Mouse (Mus musculus) heart, embryonic 15.5 days (tissue): ENCODE data around the gene Iars2. TPM values are rescaled to one million over a fixed set of nuclear protein-coding genes. Genes with fewer than 3 reads are reported as not detected.

Experiments
- ATAC-seq: fragments of 200-750 bp; cut with Nextera tagmentation; replicated peaks from 2 replicates; pipeline ENCODE4 v1.8.0; 2017; ENCODE audit warnings: low read depth, moderate TSS enrichment; ENCODE audit not compliant: insufficient number of reproducible peaks, insufficient read depth, low FRiP score
- H3K27ac ChIP-seq: fragments of 300-500 bp; sonication (generic); 2 replicates; pipeline ENCODE4 v1.5.1; 2015; ENCODE audit warnings: mild to moderate bottlenecking, inconsistent platforms
- H3K27me3 ChIP-seq: fragments of 300-500 bp; sonication (generic); 2 replicates; pipeline ENCODE4 v1.6.1; 2015; ENCODE audit warnings: inconsistent platforms
- H3K36me3 ChIP-seq: fragments of 300-500 bp; sonication (generic); 2 replicates; pipeline ENCODE4 v1.6.1; 2015; ENCODE audit warnings: mild to moderate bottlenecking, inconsistent platforms
- H3K4me1 ChIP-seq: fragments of 300-500 bp; sonication (generic); replicated peaks from 2 replicates; pipeline ENCODE4 v1.6.1; 2015; ENCODE audit warnings: inconsistent platforms
- H3K4me2 ChIP-seq: fragments of 300-500 bp; sonication (generic); 2 replicates; pipeline ENCODE4 v1.6.1; 2015; ENCODE audit warnings: inconsistent platforms, mild to moderate bottlenecking, moderate library complexity
- H3K4me3 ChIP-seq: fragments of 300-500 bp; sonication (generic); 2 replicates; pipeline ENCODE4 v1.5.1; 2015; ENCODE audit warnings: mild to moderate bottlenecking, inconsistent platforms
- H3K9ac ChIP-seq: fragments of 300-500 bp; sonication (generic); 2 replicates; pipeline ENCODE4 v1.6.1; 2015; ENCODE audit warnings: mild to moderate bottlenecking, inconsistent platforms
- H3K9me3 ChIP-seq: fragments of 300-500 bp; sonication (generic); replicated peaks from 2 replicates; pipeline ENCODE4 v1.6.1; 2016; ENCODE audit warnings: inconsistent platforms
- WGBS: fragments of 180-500 bp; shearing (Covaris S2); methylation state at CpG from one replicate; pipeline ENCODE4 v1.1.7; 2015; ENCODE audit warnings: mixed read lengths; 5-methylcytosine and 5-hydroxymethylcytosine counted together
- polyA plus RNA-seq: library from polyadenylated mRNA; unstranded; fragments of >200 nt; fragmentation: Nextera tagmentation; extraction: Ambion mirVana; gene quantifications from 2 replicates; pipeline ENCODE4 v1.2.1, GENCODE M21; 2015

Iars2 gene
- polyA plus RNA-seq: 35.5 and 36.8 TPM in 2 replicates

DNA sequence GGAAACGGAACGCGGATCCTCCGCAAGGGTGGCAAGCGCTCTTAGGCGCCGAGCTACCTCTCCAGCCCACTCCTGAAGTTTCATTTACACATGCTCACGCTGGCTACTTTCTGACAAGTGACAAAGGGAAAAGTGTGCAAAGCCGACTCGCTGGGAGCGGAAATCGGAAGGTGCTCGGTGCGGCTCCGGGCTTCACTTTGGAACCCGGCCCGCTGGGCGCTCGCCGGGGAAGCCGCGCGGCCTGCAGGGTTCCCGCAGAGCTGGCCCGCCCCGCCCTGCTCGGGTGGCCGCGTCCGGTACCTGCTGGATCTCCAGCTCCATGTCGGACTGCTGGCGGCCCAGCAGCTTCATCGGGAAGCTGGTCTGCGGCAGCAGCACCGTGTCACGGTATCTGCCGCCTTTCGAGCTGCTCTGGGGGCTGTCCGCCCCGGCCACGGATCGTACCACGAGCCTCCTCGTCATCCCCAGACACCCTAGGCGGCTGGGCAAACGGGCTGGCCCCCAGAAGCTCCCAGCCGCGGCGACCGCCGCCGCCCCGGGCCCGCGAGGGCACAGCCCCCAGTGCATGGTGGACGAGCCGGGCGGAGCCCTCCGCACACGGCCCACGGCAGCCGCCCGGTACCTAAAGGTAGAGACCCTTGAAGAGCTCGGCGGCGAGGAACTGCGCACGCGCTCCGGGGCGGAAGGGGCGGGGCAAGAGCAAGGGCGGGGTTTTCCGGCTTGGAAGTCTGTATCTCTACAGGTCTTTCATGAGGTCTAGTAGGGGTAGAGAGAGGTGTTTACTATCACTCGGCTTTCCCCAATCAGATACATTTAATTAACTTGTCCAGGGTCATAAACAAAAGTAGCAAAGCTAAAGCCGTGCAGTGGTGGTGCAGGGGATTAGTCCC is at the start of gene Iars2:
Iars2 (minus strand) TSS at position 676 of the 890 bp plus-strand sequence.
- Histone ChIP-seq H3K9me3 (no peaks in the 10 kb centered on the region), H3K9ac (peak within 1 kb of the TSS; percentile 77), H3K4me2 (peak within 1 kb of the TSS; percentile 77), H3K4me3 (peak within 1 kb of the TSS; percentile 67), H3K27me3 (no peaks in the 10 kb centered on the region), H3K27ac (peak within 1 kb of the TSS; percentile 93), H3K36me3 (peaks cover 27% of the 10 kb centered on the region), H3K4me1 (peaks cover 27% of the 10 kb centered on the region)
- peak; percentile 86 for ATAC-seq
- under 1% methylated on average over 68 of the region's 76 CpGs for WGBS

DNA sequence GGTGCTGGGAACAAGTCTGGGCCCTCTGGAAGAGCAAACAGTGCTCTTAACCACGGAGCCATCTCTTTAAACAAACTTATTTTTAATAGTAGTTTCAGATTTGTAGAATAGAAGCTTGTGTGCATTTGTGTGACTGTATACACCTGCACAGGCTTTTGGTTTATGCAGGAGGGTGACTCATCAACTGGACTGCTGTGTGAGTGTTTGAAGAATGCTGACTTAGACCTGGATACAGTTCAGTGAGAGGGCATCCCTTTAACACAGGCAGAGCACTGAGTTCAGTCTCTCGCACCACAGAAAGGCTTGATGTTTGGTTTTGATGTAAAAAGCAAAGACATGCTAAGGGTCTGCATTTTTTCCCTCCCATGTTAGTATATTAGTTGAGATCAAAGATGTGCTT is 48.2 kb upstream of the Iars2 start:
- WGBS: 91% methylated on average over 2 of the region's 2 CpGs
- Histone ChIP-seq H3K27me3 (no peaks in the 10 kb centered on the region), H3K4me3 (no peak overlapping the region), H3K36me3 (peaks cover 88% of the 10 kb centered on the region), H3K9ac (no peak overlapping the region), H3K27ac (no peak overlapping the region), H3K9me3 (no peaks in the 10 kb centered on the region), H3K4me2 (no peak overlapping the region), H3K4me1 (no peaks in the 10 kb centered on the region)
- ATAC-seq: no peak

GRCm38 (mm10) chr1:185376390-185376789 is 47.2 kb upstream of the Iars2 start:
- Histone ChIP-seq H3K4me3 (no peak overlapping the region), H3K4me1 (no peaks in the 10 kb centered on the region), H3K27me3 (no peaks in the 10 kb centered on the region), H3K9ac (no peak overlapping the region), H3K36me3 (peaks cover 89% of the 10 kb centered on the region), H3K9me3 (no peaks in the 10 kb centered on the region), H3K4me2 (no peak overlapping the region), H3K27ac (no peak overlapping the region)
- no peak for ATAC-seq

DNA sequence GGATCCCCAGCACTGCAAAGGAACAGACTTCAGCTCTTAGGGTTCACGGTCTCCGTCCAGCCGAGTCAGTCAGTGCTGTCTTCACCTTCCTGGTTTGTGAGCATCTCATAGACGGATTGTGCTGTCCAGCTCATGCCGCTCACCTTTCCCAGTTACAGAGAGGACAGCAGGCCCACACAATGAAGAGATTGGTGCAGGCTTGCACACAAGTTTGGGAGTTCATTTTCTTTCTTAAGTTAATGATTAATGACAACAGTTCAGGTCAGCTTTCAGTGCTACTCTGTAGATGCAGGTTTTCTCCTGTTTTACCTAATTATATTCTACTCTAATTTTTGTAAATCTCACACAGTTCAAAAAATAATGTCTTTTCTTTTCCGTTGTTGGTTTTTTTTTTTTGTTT is 40.8 kb upstream of the Iars2 start:
- Histone ChIP-seq H3K36me3 (peaks cover 50% of the 10 kb centered on the region), H3K9ac (no peak overlapping the region), H3K4me3 (no peak overlapping the region), H3K9me3 (no peaks in the 10 kb centered on the region), H3K27ac (no peak overlapping the region), H3K4me2 (no peak overlapping the region), H3K27me3 (no peaks in the 10 kb centered on the region), H3K4me1 (peaks cover 9% of the 10 kb centered on the region; the same call in 1 of the 2 replicates)
- 91% methylated on average over 6 of the region's 6 CpGs for WGBS
- ATAC-seq: no peak

GRCm38 (mm10) chr1:185367383-185367782 is 38.2 kb upstream of the Iars2 start:
- no peak overlapping the region for H3K4me2 ChIP-seq
- no peaks in the 10 kb centered on the region for H3K9me3 ChIP-seq
- peaks cover 20% of the 10 kb centered on the region for H3K4me1 ChIP-seq
- H3K4me3 ChIP-seq: no peak overlapping the region
- H3K36me3 ChIP-seq: peaks cover 29% of the 10 kb centered on the region
- H3K9ac ChIP-seq: no peak overlapping the region
- H3K27ac ChIP-seq: no peak overlapping the region
- 80% methylated on average over 6 of the region's 6 CpGs for WGBS
- H3K27me3 ChIP-seq: no peaks in the 10 kb centered on the region
- ATAC-seq: no peak

- Histone ChIP-seq H3K4me3 (peak overlapping the region; percentile 64), H3K27ac (peak overlapping the region; percentile 86), H3K9ac (peak overlapping the region; percentile 73), H3K36me3 (0 out of 2 replicates have a peak, but pooled peaks cover 6% of the 10 kb centered on the region), H3K4me1 (peaks cover 24% of the 10 kb centered on the region), H3K9me3 (no peaks in the 10 kb centered on the region), H3K27me3 (no peaks in the 10 kb centered on the region), H3K4me2 (peak overlapping the region; percentile 74)
- 23% methylated on average over 6 of the region's 6 CpGs for WGBS
- ATAC-seq: no peak
Measured at GRCm38 (mm10) chr1:185364183-185364540, 35.0 kb upstream of the Iars2 start.

DNA sequence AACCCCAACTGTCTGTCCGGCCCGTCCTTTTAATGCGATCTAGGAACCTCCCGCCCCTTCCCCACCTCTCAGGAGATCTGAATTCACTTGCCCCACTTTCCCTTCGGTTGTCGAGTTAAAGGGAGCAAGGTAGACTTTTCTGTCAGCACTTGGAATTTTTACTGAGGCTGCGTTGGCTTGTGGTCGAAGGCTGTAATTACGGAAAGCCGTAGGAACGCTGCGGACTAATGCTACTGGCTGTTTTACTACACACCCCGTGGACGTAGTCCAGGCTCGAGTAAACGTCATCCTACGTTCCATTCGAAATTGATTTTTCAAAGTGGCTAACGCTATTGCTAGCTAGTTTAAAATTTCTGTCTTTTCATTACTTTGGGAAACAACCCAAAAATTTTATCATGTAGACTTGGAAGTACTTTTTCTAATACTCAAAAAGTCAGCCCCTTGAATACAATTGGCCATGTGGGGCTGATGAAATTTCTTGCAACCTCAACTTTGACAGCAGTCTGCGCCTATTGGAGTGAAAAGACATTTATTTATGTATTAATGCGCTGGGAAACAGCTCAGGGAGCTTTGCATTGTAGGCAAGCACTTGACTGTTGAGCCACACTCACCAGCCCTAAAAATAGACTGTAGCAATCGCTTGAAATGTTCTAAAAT is 34.5 kb upstream of the Iars2 start:
- Histone ChIP-seq H3K4me2 (peak overlapping the region; percentile 74), H3K27ac (peak overlapping the region; percentile 86), H3K36me3 (0 out of 2 replicates have a peak, but pooled peaks cover 7% of the 10 kb centered on the region), H3K9ac (peak overlapping the region; percentile 73), H3K4me1 (peaks cover 24% of the 10 kb centered on the region), H3K4me3 (peak overlapping the region; percentile 64), H3K9me3 (no peaks in the 10 kb centered on the region), H3K27me3 (no peaks in the 10 kb centered on the region)
- ATAC-seq: no peak; the same call in 1 of the 2 replicates
- WGBS: under 1% methylated on average over 22 of the region's 22 CpGs

- Histone ChIP-seq H3K9me3 (no peaks in the 10 kb centered on the region), H3K4me1 (peaks cover 24% of the 10 kb centered on the region), H3K27me3 (no peaks in the 10 kb centered on the region), H3K4me2 (peak within 1 kb of the TSS; percentile 74), H3K36me3 (peaks cover 9% of the 10 kb centered on the region; the same call in 1 of the 2 replicates), H3K9ac (peak within 1 kb of the TSS; percentile 79), H3K4me3 (peak within 1 kb of the TSS; percentile 64), H3K27ac (peak within 1 kb of the TSS; percentile 86)
- WGBS: under 1% methylated on average over 92 of the region's 92 CpGs
- ATAC-seq: peak; percentile 96
Measured at GRCm38 (mm10) chr1:185362677-185363520, 33.7 kb upstream of the Iars2 start, which contains the start of gene Eprs. TSS of gene Eprs (plus strand) at chr1:185363044.

- ATAC-seq: no peak
- Histone ChIP-seq H3K9me3 (no peaks in the 10 kb centered on the region), H3K27me3 (no peaks in the 10 kb centered on the region), H3K9ac (no peak overlapping the region), H3K4me3 (no peak overlapping the region), H3K36me3 (peaks cover 22% of the 10 kb centered on the region), H3K27ac (no peak overlapping the region), H3K4me1 (peaks cover 4% of the 10 kb centered on the region), H3K4me2 (no peak overlapping the region)
- WGBS: 82% methylated on average over 4 of the region's 4 CpGs
Measured at GRCm38 (mm10) chr1:185358211-185358610, 29.0 kb upstream of the Iars2 start.

DNA sequence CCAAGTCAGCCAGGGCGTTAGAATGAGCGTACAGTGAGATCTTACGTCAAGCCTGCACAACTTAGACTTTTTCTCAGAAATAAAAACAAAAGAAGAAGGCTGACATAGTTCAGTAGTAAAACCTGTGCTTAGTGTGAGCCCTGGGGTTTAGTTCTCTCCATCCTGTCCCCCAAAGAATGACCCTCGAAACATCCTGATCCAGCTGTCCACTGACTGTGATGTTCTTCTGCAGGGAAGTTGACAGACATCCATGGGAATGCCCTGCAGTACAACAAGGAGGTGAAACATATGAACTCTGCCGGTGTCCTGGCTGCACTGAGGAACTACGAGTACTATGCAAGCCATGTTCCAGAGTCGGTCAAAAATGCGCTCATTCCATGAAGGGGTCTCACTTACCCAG is 27.1 kb upstream of the Iars2 start:
- Histone ChIP-seq H3K4me2 (no peak overlapping the region), H3K27me3 (no peaks in the 10 kb centered on the region), H3K9me3 (no peaks in the 10 kb centered on the region), H3K9ac (no peak overlapping the region), H3K4me1 (no peaks in the 10 kb centered on the region), H3K27ac (no peak overlapping the region), H3K4me3 (no peak overlapping the region), H3K36me3 (peaks cover 34% of the 10 kb centered on the region)
- ATAC-seq: no peak
- 90% methylated on average over 8 of the region's 8 CpGs for WGBS

DNA sequence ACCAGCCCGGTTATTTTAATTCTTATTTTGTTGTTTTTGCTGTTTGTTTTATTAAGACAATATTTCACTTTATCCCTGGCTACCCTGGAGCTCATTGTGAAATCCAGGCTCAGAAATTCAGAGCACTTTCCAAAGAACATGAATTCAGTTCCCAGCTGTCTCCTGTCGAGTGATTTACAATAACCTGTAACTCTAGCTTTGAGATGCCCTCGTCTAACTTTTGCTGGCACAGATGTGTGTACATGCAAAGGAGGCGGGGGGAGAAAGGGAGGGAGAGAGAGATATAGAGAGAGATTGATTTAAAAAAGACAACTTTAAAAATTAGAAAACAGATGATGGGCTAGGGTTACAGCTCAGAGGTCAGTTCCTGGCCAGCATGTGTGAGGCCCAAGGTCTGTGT is 25.5 kb upstream of the Iars2 start:
- Histone ChIP-seq H3K9me3 (no peaks in the 10 kb centered on the region), H3K4me3 (no peak overlapping the region), H3K9ac (no peak overlapping the region), H3K27ac (no peak overlapping the region), H3K27me3 (no peaks in the 10 kb centered on the region), H3K36me3 (peaks cover 48% of the 10 kb centered on the region), H3K4me1 (no peaks in the 10 kb centered on the region), H3K4me2 (no peak overlapping the region)
- ATAC-seq: no peak
- whole genome bisulfite sequencing: 84% methylated on average over 4 of the region's 4 CpGs
